Mouse (Mus musculus) kidney, embryonic 14.5 days (tissue): ENCODE data around the gene Olfr205. TPM values are rescaled to one million over a fixed set of nuclear protein-coding genes. Genes with fewer than 3 reads are reported as not detected.
"Not testable (repeated sequence)": the region's sequence is repeated elsewhere in the genome, so short reads cannot be mapped to it uniquely, and the experiment has no call there.

Source experiments
- ATAC-seq: fragments of 200-750 bp; cut with Nextera tagmentation; 2 replicates; pipeline ENCODE4 v1.8.0; 2017; ENCODE audit warnings: moderate number of reproducible peaks, mild to moderate bottlenecking, moderate TSS enrichment, moderate library complexity; ENCODE audit not compliant: low FRiP score, low TSS enrichment
- H3K27ac ChIP-seq: fragments of 300-500 bp; sonication (generic); 2 replicates; pipeline ENCODE4 v1.5.1; 2014; ENCODE audit warnings: low read depth, mild to moderate bottlenecking, low read length, moderate library complexity, mixed read lengths
- H3K27me3 ChIP-seq: fragments of 300-500 bp; sonication (generic); 2 replicates; pipeline ENCODE4 v1.6.1; 2014; ENCODE audit warnings: mild to moderate bottlenecking, low read length; ENCODE audit not compliant: control insufficient read depth, insufficient read depth
- H3K36me3 ChIP-seq: fragments of 300-500 bp; sonication (generic); 2 replicates; pipeline ENCODE4 v1.6.1; 2014; ENCODE audit warnings: low read length, mixed read lengths; ENCODE audit not compliant: control insufficient read depth, insufficient read depth
- H3K4me1 ChIP-seq: fragments of 300-500 bp; sonication (generic); 2 replicates; pipeline ENCODE4 v1.6.1; 2014; ENCODE audit warnings: low read length, mixed read lengths; ENCODE audit not compliant: control insufficient read depth, insufficient read depth
- H3K4me2 ChIP-seq: fragments of 300-500 bp; sonication (generic); replicated peaks from 2 replicates; pipeline ENCODE4 v1.6.1; 2014; ENCODE audit warnings: low read depth, mild to moderate bottlenecking, low read length
- H3K4me3 ChIP-seq: fragments of 300-500 bp; sonication (generic); 2 replicates; pipeline ENCODE4 v1.5.1; 2014; ENCODE audit warnings: mild to moderate bottlenecking, low read length
- H3K9ac ChIP-seq: fragments of 300-500 bp; sonication (generic); 2 replicates; pipeline ENCODE4 v1.6.1; 2014; ENCODE audit warnings: low read depth, mild to moderate bottlenecking, low read length, moderate library complexity
- H3K9me3 ChIP-seq: fragments of 300-500 bp; sonication (generic); 2 replicates; pipeline ENCODE4 v1.6.1; 2016; ENCODE audit warnings: low read length; ENCODE audit not compliant: control insufficient read depth
- WGBS: fragments of 180-500 bp; shearing (Covaris S2); extraction: QIAGEN DNeasy Blood & Tissue Kit; methylation state at CpG from one replicate; pipeline ENCODE4 v1.1.7; 2014; 5-methylcytosine and 5-hydroxymethylcytosine counted together
- polyA plus RNA-seq: library from polyadenylated mRNA; unstranded; fragments of >200 nt; fragmentation: Nextera tagmentation; extraction: Ambion mirVana; gene quantifications from 2 replicates; pipeline ENCODE4 v1.2.1, GENCODE M21; 2014

Olfr205 gene
- polyA plus RNA-seq: not detected in 2 replicates

DNA sequence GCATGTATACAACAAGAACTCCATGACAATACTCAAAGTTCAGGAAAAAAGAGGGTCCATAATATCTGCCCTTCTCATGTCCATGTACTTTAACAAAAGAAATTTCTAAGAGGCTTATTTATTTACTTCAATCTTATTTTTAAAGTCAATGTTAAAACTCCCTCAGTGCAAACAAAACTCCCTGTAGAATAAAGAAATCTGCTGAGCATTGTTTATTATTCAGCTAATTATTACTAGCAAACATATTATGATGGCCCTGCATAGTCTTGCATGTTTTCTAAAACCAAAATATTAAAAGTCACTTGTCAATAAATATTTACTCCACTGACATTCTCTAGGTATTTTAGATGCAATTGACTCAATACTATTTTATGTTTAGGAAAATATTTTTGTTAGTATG lies at the start of gene Olfr205:
TSS of gene Olfr205 (minus strand) at position 101 of the 400 bp plus-strand sequence.
- Histone ChIP-seq H3K9ac (no peak within 1 kb of the TSS), H3K4me1 (no peaks in the 10 kb centered on the region), H3K9me3 (no peaks in the 10 kb centered on the region), H3K27ac (no peak within 1 kb of the TSS), H3K36me3 (no peaks in the 10 kb centered on the region), H3K4me3 (no peak within 1 kb of the TSS), H3K4me2 (no peak within 1 kb of the TSS), H3K27me3 (no peaks in the 10 kb centered on the region)
- no peak for ATAC-seq

- no peak within 1 kb of the TSS for H3K9ac ChIP-seq
- ATAC-seq: no peak
- no peak within 1 kb of the TSS for H3K4me3 ChIP-seq
- no peak within 1 kb of the TSS for H3K4me2 ChIP-seq
- no peaks in the 10 kb centered on the region for H3K36me3 ChIP-seq
- no peaks in the 10 kb centered on the region for H3K27me3 ChIP-seq
- no peaks in the 10 kb centered on the region for H3K9me3 ChIP-seq
- H3K27ac ChIP-seq: no peak within 1 kb of the TSS
- H3K4me1 ChIP-seq: no peaks in the 10 kb centered on the region
- 87% methylated on average over 2 of the region's 2 CpGs for WGBS
Measured at GRCm38 (mm10) chr16:59363893-59364292, 33.0 kb upstream of the Olfr205 start, which contains the start of gene Olfr209. Gene Olfr209, minus strand, starts transcription at chr16:59363993.

- no peaks in the 10 kb centered on the region for H3K9me3 ChIP-seq
- no peaks in the 10 kb centered on the region for H3K36me3 ChIP-seq
- ATAC-seq: no peak
- H3K27me3 ChIP-seq: no peaks in the 10 kb centered on the region
- no peak within 1 kb of the TSS for H3K9ac ChIP-seq
- no peak within 1 kb of the TSS for H3K4me3 ChIP-seq
- H3K27ac ChIP-seq: no peak within 1 kb of the TSS
- H3K4me1 ChIP-seq: no peaks in the 10 kb centered on the region
- no peak within 1 kb of the TSS for H3K4me2 ChIP-seq
- 93% methylated on average over 1 of the region's 1 CpGs for WGBS
Measured at GRCm38 (mm10) chr16:59349146-59349545, 18.2 kb upstream of the Olfr205 start, which contains the start of gene Olfr206. Gene Olfr206, minus strand, starts transcription at chr16:59349246.

DNA sequence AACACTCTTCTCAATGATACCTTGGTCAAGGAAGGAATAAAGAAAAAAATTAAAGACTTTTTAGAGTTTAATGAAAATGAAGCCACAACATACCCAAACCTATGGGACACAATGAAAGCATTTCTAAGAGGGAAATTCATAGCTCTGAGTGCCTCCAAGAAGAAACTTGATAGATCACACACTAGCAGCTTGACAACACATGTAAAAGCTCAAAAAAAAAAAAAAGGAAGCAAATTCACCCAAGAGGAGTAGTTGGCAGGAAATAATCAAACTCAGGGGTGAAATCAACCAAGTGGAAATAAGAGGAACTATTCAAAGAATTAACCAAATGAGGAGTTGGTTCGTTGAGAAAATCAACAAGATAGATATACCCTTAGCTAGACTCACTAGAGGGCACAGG lies 7.7 kb downstream of the Olfr205 start:
- not testable (repeated sequence) for H3K27me3 ChIP-seq, H3K4me2 ChIP-seq, ATAC-seq, H3K4me1 ChIP-seq, H3K4me3 ChIP-seq, H3K27ac ChIP-seq, H3K9ac ChIP-seq, H3K9me3 ChIP-seq, H3K36me3 ChIP-seq
- 53% methylated on average over 1 of the region's 1 CpGs for WGBS

- Histone ChIP-seq H3K27ac (no peak within 1 kb of the TSS), H3K36me3 (no peaks in the 10 kb centered on the region), H3K4me3 (no peak within 1 kb of the TSS), H3K27me3 (no peaks in the 10 kb centered on the region), H3K4me2 (no peak within 1 kb of the TSS), H3K4me1 (no peaks in the 10 kb centered on the region), H3K9ac (no peak within 1 kb of the TSS), H3K9me3 (no peaks in the 10 kb centered on the region)
- no peak for ATAC-seq
Measured at GRCm38 (mm10) chr16:59318148-59318547, 12.8 kb downstream of the Olfr205 start, which contains the start of gene Olfr204. Gene Olfr204, minus strand, starts transcription at chr16:59318248.

- no peaks in the 10 kb centered on the region for H3K9me3 ChIP-seq
- H3K4me1 ChIP-seq: no peaks in the 10 kb centered on the region
- no peak within 1 kb of the TSS for H3K9ac ChIP-seq
- no peak within 1 kb of the TSS for H3K27ac ChIP-seq
- no peaks in the 10 kb centered on the region for H3K36me3 ChIP-seq
- no peak within 1 kb of the TSS for H3K4me3 ChIP-seq
- no peaks in the 10 kb centered on the region for H3K27me3 ChIP-seq
- no peak for ATAC-seq
- no peak within 1 kb of the TSS for H3K4me2 ChIP-seq
- WGBS: 86% methylated on average over 2 of the region's 2 CpGs
Measured at GRCm38 (mm10) chr16:59298581-59298980, 32.4 kb downstream of the Olfr205 start, which contains the start of gene Olfr203. Gene Olfr203, plus strand, starts transcription at chr16:59298881.

- not testable (repeated sequence) for H3K4me2 ChIP-seq, H3K9ac ChIP-seq, H3K4me3 ChIP-seq, H3K27ac ChIP-seq, H3K36me3 ChIP-seq, H3K4me1 ChIP-seq, ATAC-seq, H3K9me3 ChIP-seq, H3K27me3 ChIP-seq
- WGBS: 78% methylated on average over 9 of the region's 9 CpGs
Measured at GRCm38 (mm10) chr16:59287576-59287975, 43.4 kb downstream of the Olfr205 start.

DNA sequence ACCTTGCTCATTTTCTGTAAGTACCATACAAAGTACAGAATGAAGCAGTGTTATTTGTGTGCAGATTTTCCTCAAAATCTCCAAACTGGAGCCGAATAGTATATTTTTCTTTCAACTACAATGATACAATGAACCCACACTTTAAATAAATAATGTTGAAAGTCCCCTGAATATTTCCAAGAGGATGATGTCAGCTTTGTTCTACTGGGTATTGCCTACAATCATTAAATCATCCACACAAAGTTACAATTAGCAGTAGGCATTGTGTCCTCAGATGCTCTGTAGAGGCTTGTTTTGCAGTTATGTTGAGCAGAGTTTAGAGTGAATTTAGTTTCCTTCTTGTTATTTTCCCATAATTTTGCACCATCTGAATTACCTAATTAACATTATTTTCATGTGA lies 44.2 kb downstream of the Olfr205 start, which contains the start of gene Olfr202:
TSS of gene Olfr202 (minus strand) at position 101 of the 400 bp plus-strand sequence.
- H3K36me3 ChIP-seq: no peaks in the 10 kb centered on the region
- no peak within 1 kb of the TSS for H3K4me2 ChIP-seq
- H3K4me3 ChIP-seq: no peak within 1 kb of the TSS
- no peaks in the 10 kb centered on the region for H3K9me3 ChIP-seq
- H3K9ac ChIP-seq: no peak within 1 kb of the TSS
- no peak for ATAC-seq
- no peaks in the 10 kb centered on the region for H3K4me1 ChIP-seq
- no peak within 1 kb of the TSS for H3K27ac ChIP-seq
- WGBS: 90% methylated on average over 1 of the region's 1 CpGs
- H3K27me3 ChIP-seq: no peaks in the 10 kb centered on the region

- Histone ChIP-seq H3K36me3 (no peaks in the 10 kb centered on the region), H3K4me1 (no peaks in the 10 kb centered on the region), H3K9ac (no peak overlapping the region), H3K9me3 (no peaks in the 10 kb centered on the region), H3K27me3 (no peaks in the 10 kb centered on the region), H3K27ac (no peak overlapping the region), H3K4me2 (no peak overlapping the region), H3K4me3 (no peak overlapping the region)
- WGBS: 79% methylated on average over 1 of the region's 1 CpGs
- no peak for ATAC-seq
Measured at GRCm38 (mm10) chr16:59283476-59283875, 47.5 kb downstream of the Olfr205 start.
